Mouse (Mus musculus) ES-Bruce4 (cell line): ENCODE data around the gene Alyref.

Experiments used
- CTCF ChIP-seq: IDR thresholded peaks from one replicate; pipeline ENCODE4 v1.8.1; 2011; ENCODE audit warnings: low read depth, low read length
- POLR2A ChIP-seq: IDR thresholded peaks from one replicate; pipeline ENCODE4 v1.8.1; 2011; ENCODE audit warnings: low read length; ENCODE audit not compliant: insufficient read depth

DNA sequence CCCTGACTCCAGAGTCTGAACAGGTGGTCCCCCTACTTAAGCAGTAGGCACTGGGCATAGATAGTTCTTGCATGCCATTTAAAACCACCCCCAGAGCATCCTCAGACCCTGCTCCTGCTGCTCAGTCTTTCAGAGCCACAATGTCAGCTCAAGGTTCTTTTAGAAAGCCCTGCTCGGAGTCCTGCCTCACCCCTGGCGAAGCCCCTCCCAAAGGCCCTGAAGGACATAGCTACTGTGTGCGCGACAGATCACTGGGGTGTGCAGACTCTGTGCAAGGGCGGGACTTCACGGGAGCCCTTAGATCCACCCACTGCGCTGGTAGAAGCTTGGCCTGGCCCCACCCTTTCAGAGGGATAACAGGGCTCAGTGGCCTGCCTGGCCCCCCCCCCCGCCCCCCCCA lies 11.1 kb upstream of the Alyref start:
- no peak for TF ChIP-seq CTCF
- no peak for TF ChIP-seq POLR2A
